Mouse (Mus musculus) neural tube, embryonic 14.5 days (tissue): ENCODE results near the gene Slc22a17. TPM values are rescaled to one million over a fixed set of nuclear protein-coding genes. Genes with fewer than 3 reads are reported as not detected.

Experiments used
- ATAC-seq: fragments of 200-750 bp; cut with Nextera tagmentation; 2 replicates; pipeline ENCODE4 v1.8.0; 2017; ENCODE audit warnings: low read depth, mild to moderate bottlenecking, moderate TSS enrichment, moderate library complexity
- H3K27ac ChIP-seq: fragments of 300-500 bp; sonication (generic); 2 replicates; pipeline ENCODE4 v1.5.1; 2014; ENCODE audit warnings: low read depth, mild to moderate bottlenecking, control low read depth, low read length, moderate library complexity, mixed read lengths
- H3K27me3 ChIP-seq: fragments of 300-500 bp; sonication (generic); 2 replicates; pipeline ENCODE4 v1.6.1; 2014; ENCODE audit warnings: low read length; ENCODE audit not compliant: control insufficient read depth, insufficient read depth
- H3K36me3 ChIP-seq: fragments of 300-500 bp; sonication (generic); 2 replicates; pipeline ENCODE4 v1.6.1; 2014; ENCODE audit warnings: low read length, mixed read lengths; ENCODE audit not compliant: control insufficient read depth, insufficient read depth
- H3K4me1 ChIP-seq: fragments of 300-500 bp; sonication (generic); 2 replicates; pipeline ENCODE4 v1.6.1; 2014; ENCODE audit warnings: low read length; ENCODE audit not compliant: control insufficient read depth, insufficient read depth
- H3K4me2 ChIP-seq: fragments of 300-500 bp; sonication (generic); 2 replicates; pipeline ENCODE4 v1.6.1; 2014; ENCODE audit warnings: mild to moderate bottlenecking, low read depth, low read length, control low read depth
- H3K4me3 ChIP-seq: fragments of 300-500 bp; sonication (generic); 2 replicates; pipeline ENCODE4 v1.5.1; 2014; ENCODE audit warnings: low read depth, low read length, control low read depth, mixed read lengths
- H3K9ac ChIP-seq: fragments of 300-500 bp; sonication (generic); replicated peaks from 2 replicates; pipeline ENCODE4 v1.6.1; 2014; ENCODE audit warnings: low read depth, mild to moderate bottlenecking, control low read depth, low read length, mixed read lengths
- H3K9me3 ChIP-seq: fragments of 300-500 bp; sonication (generic); 2 replicates; pipeline ENCODE4 v1.6.1; 2016; ENCODE audit warnings: low read length; ENCODE audit not compliant: control insufficient read depth
- WGBS: fragments of 180-500 bp; shearing (Covaris S2); extraction: QIAGEN DNeasy Blood & Tissue Kit; methylation state at CpG from one replicate; pipeline ENCODE4 v1.1.7; 2014; 5-methylcytosine and 5-hydroxymethylcytosine counted together
- microRNA counts: library from miRNA; unstranded; fragments of <30 nt; microRNA quantifications from one replicate; lab custom pipeline; 2016
- microRNA-seq: library from miRNA; unstranded; fragments of <30 nt; microRNA quantifications from one replicate; pipeline ENCODE4, GENCODE M21; 2016
- polyA plus RNA-seq: library from polyadenylated mRNA; unstranded; fragments of >200 nt; fragmentation: Nextera tagmentation; extraction: Ambion mirVana; gene quantifications from 2 replicates; pipeline ENCODE4 v1.2.1, GENCODE M21; 2014

Slc22a17 gene
- polyA plus RNA-seq, 1 experiment from 2014 or later, result 122 TPM

- H3K36me3 ChIP-seq, result no peaks in the 10 kb centered on the region
- H3K27ac ChIP-seq, result peak overlapping the region; percentile 81
- H3K4me1 ChIP-seq, result peaks cover 3% of the 10 kb centered on the region; the same call in 1 of the 2 replicates
- H3K9ac ChIP-seq, result peak overlapping the region; percentile 88
- H3K9me3 ChIP-seq, result no peaks in the 10 kb centered on the region
- peak overlapping the region; percentile 70 for H3K4me2 ChIP-seq
- H3K4me3 ChIP-seq, result peak overlapping the region; percentile 99
- peak; percentile 100 for ATAC-seq
- no peaks in the 10 kb centered on the region for H3K27me3 ChIP-seq
- WGBS, result under 1% methylated on average over 48 of the region's 56 CpGs
Measured at GRCm38 (mm10) chr14:54863501-54864312, 49.2 kb downstream of the Slc22a17 start.

- no peaks in the 10 kb centered on the region for H3K9me3 ChIP-seq
- ATAC-seq, result no peak
- H3K36me3 ChIP-seq, result peaks cover 11% of the 10 kb centered on the region; the same call in 1 of the 2 replicates
- H3K9ac ChIP-seq, result no peak overlapping the region
- H3K27me3 ChIP-seq, result no peaks in the 10 kb centered on the region
- H3K4me2 ChIP-seq, result no peak overlapping the region
- peaks cover 3% of the 10 kb centered on the region; the same call in 1 of the 2 replicates for H3K4me1 ChIP-seq
- no peak overlapping the region for H3K27ac ChIP-seq
- 45% methylated on average over 2 of the region's 2 CpGs for WGBS
- no peak overlapping the region for H3K4me3 ChIP-seq
Measured at GRCm38 (mm10) chr14:54860511-54860910, 52.4 kb downstream of the Slc22a17 start.

- no peak overlapping the region for H3K4me3 ChIP-seq
- H3K36me3 ChIP-seq, result peaks cover 17% of the 10 kb centered on the region; the same call in 1 of the 2 replicates
- 94% methylated on average over 9 of the region's 9 CpGs for WGBS
- H3K9ac ChIP-seq, result no peak overlapping the region
- H3K4me2 ChIP-seq, result no peak overlapping the region
- ATAC-seq, result no peak
- H3K9me3 ChIP-seq, result no peaks in the 10 kb centered on the region
- no peaks in the 10 kb centered on the region for H3K4me1 ChIP-seq
- H3K27me3 ChIP-seq, result no peaks in the 10 kb centered on the region
- no peak overlapping the region for H3K27ac ChIP-seq
Measured at GRCm38 (mm10) chr14:54857891-54858290, 55.0 kb downstream of the Slc22a17 start.

GRCm38 (mm10) chr14:54856703-54857102, 56.2 kb downstream of the Slc22a17 start:
- no peaks in the 10 kb centered on the region for H3K27me3 ChIP-seq
- H3K36me3 ChIP-seq, result peaks cover 17% of the 10 kb centered on the region; the same call in 1 of the 2 replicates
- H3K9me3 ChIP-seq, result no peaks in the 10 kb centered on the region
- no peak overlapping the region for H3K27ac ChIP-seq
- H3K4me2 ChIP-seq, result no peak overlapping the region
- no peak overlapping the region for H3K4me3 ChIP-seq
- H3K4me1 ChIP-seq, result no peaks in the 10 kb centered on the region
- WGBS, result 95% methylated on average over 7 of the region's 7 CpGs
- no peak overlapping the region for H3K9ac ChIP-seq
- no peak for ATAC-seq

MicroRNAs encoded within 50 kb of the gene (microRNA counts, 519-probe panel; counts per million panel counts)
- microRNA mmu-miR-208a (lab: Ali Mortazavi, UCI), result 2,269 counts per million, percentile 7 among the panel's probes with 10 or more counts

Small RNA genes lying within 50 kb of the gene (microRNA-seq; reads per million reads assigned to microRNA genes)
- not detected for gene Mir208a

Other genes with a start within 250 kb of the Slc22a17 start
- gene 1700123O20Rik, start 226.9 kb downstream of the Slc22a17 start, polyA plus RNA-seq, result 77.4 and 79.8 TPM in 2 replicates
- 101 and 118 TPM in 2 replicates for gene Acin1, start 226.2 kb downstream of the Slc22a17 start, polyA plus RNA-seq
- 0.20 TPM in 1 of 2 replicates, not detected in the other for gene Gm29776, start 214.3 kb downstream of the Slc22a17 start, polyA plus RNA-seq
- gene Cebpe, start 201.0 kb downstream of the Slc22a17 start, polyA plus RNA-seq, result not detected in 2 replicates
- 7.3 and 8.5 TPM in 2 replicates for gene Slc7a8, start 131.2 kb downstream of the Slc22a17 start, polyA plus RNA-seq
- not detected in 2 replicates for gene Rnf212b, start 99.0 kb downstream of the Slc22a17 start, polyA plus RNA-seq
- gene Homez, start 42.2 kb downstream of the Slc22a17 start, polyA plus RNA-seq, result 10.0 and 11.7 TPM in 2 replicates
- gene Ppp1r3e, start 35.6 kb downstream of the Slc22a17 start, polyA plus RNA-seq, result 3.8 and 7.2 TPM in 2 replicates
- 4.8 and 5.3 TPM in 2 replicates for gene Bcl2l2, start 29.8 kb downstream of the Slc22a17 start, polyA plus RNA-seq
- not detected in 2 replicates for gene Gm20521, start 29.7 kb downstream of the Slc22a17 start, polyA plus RNA-seq
- 149 and 176 TPM in 2 replicates for gene Pabpn1, start 20.6 kb downstream of the Slc22a17 start, polyA plus RNA-seq
- 9.9 and 13.5 TPM in 2 replicates for gene Efs, start 13.0 kb upstream of the Slc22a17 start, polyA plus RNA-seq
- 0.39 and 0.76 TPM in 2 replicates for gene Il25, start 19.6 kb upstream of the Slc22a17 start, polyA plus RNA-seq
- 10.4 and 17.5 TPM in 2 replicates for gene Cmtm5, start 23.1 kb upstream of the Slc22a17 start, polyA plus RNA-seq
- gene Myh6, start 53.8 kb upstream of the Slc22a17 start, polyA plus RNA-seq, result 0.23 and 1.7 TPM in 2 replicates
- not detected in 2 replicates for gene Gm17428, start 63.8 kb upstream of the Slc22a17 start, polyA plus RNA-seq
- 4.5 and 4.8 TPM in 2 replicates for gene Myh7, start 81.5 kb upstream of the Slc22a17 start, polyA plus RNA-seq
- 44.9 and 50.9 TPM in 2 replicates for gene Ngdn, start 102.3 kb upstream of the Slc22a17 start, polyA plus RNA-seq
- 23.9 and 27.3 TPM in 2 replicates for gene Zfhx2, start 179.2 kb upstream of the Slc22a17 start, polyA plus RNA-seq
- 29.3 and 32.0 TPM in 2 replicates for gene Thtpa, start 181.7 kb upstream of the Slc22a17 start, polyA plus RNA-seq
- 5.4 and 7.0 TPM in 2 replicates for gene Ap1g2, start 193.5 kb upstream of the Slc22a17 start, polyA plus RNA-seq
- 36.2 and 41.3 TPM in 2 replicates for gene Jph4, start 203.8 kb upstream of the Slc22a17 start, polyA plus RNA-seq